Mouse (Mus musculus) left cerebral cortex, postnatal 4 days (tissue): ENCODE results near the gene Plce1. TPM values are rescaled to one million over a fixed set of nuclear protein-coding genes. Genes with fewer than 3 reads are reported as not detected.

Source experiments
- DNase-seq: peaks from one replicate; pipeline ENCODE4 v3.0.0-alpha.2; 2022
- intact Hi-C: fragments of 180-260 bp; cut with DNase I; formaldehyde crosslinking; loops from one replicate; pipeline ENCODE4 v1.15.1; 2025
- total RNA-seq, 2 experiments: library from RNA; stranded (reverse); gene quantifications; 2 replicates each; pipeline ENCODE4 v1.2.3; 2021

Plce1 gene
- 1 to 10 TPM; 9.0 to 9.1 TPM for total RNA-seq

DNA sequence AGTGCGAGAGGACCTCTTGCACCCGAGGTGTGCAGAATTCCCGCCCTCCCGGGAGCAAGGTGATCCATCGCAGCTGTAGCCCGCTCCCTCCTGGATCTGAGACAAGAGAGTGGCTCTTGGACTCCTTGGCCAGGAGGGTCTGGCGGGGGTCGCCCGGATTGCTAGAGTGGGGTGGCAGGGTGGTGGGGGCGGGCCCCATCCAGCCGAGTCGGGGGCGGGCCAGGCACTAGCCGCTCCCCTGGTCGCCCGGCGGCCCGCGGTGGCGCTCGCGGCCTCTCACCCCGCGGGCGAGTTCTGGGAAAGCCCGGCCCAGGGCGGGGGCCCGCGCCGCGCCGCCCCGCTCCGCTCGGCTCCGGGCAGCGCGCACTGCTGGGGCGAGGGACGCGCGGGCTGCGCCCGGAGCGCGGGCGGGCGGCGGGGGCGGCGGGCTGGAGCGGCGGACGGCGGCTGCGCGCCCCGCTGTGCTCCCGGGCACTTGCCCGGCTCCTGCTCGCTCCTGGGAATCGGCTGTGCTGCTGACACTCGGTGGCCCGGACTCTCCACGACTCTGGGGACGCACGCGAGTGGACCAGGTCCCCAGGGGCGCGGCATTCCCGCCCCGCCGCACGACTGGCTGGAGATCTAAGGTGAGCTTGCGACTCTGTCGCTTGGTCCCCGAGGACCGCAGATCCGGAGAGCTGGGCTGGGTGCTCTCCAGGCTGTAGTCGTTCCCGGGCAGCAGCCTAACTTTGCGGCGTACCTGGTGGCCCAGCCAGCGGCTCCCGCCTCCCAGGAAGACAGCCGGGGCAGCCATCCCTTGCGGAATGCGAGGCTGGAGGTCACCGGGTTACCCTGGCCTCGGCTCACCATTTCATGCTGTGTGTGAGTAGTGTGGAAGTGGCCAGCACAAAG lies at the start of gene Plce1:
TSS of gene Plce1 (plus strand) at position 379 of the 891 bp plus-strand sequence.
- DNase-seq, result peak; percentile 36

DNA sequence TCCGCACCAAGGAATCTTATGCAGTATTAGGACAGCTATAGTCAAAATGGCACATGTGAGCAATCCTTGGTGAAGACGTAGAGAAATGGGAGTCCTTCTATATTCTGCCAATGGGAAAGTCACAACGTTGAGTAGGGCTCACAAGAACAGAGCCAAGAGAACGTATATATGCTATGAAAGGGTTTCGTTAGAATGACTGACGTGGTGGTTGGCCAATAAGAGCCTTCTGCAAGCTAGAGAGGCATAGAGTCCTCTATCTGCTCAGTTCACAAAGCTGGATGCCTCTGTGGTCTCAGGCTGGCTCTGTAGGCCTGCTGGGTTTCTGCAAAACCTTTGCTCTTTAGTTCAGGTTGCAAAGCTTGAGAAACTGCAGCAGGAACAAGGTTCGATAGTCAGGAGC lies 49.6 kb upstream of the Plce1 start:
- no peak for DNase-seq
- intact Hi-C loops, result no loop called here

More for the DNA sequence above, at the start of gene Plce1:
- intact Hi-C loops, result no loop called here

DNA sequence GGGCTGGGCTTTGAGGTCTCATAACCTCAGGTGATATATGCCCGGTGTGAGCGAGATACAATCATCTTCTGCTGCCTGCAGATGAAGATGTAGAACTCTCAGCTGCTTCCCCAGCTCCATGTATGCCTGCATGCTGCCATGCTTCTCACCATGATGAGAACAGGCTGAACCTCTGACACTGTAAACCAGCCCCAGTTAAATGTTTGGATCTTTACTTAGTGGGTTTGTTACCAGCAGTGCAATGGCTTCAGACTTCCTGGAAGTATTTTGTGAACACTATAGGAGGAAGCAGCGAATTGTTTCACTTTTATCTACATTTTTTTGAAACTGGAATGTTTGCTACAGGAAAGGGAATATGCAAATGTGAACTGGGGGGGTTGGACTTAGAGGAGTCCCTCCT lies 48.9 kb upstream of the Plce1 start:
- no peak for DNase-seq
- intact Hi-C loops, result no loop called here

DNA sequence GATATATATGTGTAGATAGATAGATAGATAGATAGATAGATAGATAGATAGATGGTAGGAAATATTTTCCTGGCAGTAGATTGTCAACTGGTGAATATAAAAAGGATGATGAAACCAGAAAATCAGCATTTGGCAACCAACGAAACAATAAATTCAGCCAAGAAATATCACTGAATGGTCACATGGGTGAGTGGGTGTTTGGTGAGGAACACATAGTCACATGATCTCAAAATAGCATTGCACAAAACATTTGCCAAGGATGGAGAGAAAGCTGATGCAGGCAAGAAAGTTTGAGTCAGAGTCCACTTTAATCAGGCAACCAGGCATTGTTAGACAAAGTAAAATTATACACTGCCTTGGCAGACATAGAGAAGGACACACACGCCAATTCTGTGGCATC lies 47.5 kb upstream of the Plce1 start:
- intact Hi-C loops, result no loop called here
- DNase-seq, result no peak

DNA sequence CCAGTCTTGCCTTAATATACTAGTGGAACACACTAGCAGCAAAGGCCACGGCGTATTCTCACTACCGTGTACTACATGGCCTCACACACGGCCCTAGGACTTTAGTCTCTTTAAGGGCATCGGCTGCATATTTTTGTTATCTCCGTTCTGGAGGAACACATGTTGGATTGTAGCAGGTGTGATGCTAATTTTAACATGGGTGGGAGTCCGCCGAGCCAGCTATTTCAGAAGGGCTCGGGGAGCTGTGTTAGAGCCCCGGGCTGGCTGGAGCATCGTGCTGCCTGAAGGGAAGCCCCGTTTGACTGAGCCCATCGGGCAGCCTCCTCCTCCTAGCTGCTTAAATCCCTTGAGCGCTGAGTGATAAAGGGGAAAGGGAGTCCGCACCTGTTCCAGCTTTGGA lies 45.7 kb upstream of the Plce1 start:
- intact Hi-C loops, result no loop called here
- DNase-seq, result no peak

DNA sequence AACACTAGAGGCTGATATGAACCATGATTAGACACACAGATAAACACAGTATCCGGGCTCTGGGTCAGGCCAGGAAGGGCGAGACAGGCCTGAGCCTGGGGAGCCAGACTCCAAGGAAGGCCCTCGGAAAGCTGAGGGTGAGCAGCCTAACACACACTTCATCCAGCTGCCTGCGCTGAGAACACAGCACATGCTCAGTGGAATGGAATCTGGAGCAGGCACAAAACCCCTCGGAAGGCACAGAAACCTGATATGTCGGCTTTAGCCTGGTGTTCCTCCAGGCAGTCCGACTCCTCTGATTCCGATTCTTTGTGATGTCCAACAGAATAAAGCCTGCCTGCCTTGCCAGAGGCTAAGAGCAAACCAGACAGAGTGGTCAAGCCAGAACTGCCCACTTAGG lies 39.0 kb upstream of the Plce1 start:
- intact Hi-C loops, result no loop called here
- no peak for DNase-seq

DNA sequence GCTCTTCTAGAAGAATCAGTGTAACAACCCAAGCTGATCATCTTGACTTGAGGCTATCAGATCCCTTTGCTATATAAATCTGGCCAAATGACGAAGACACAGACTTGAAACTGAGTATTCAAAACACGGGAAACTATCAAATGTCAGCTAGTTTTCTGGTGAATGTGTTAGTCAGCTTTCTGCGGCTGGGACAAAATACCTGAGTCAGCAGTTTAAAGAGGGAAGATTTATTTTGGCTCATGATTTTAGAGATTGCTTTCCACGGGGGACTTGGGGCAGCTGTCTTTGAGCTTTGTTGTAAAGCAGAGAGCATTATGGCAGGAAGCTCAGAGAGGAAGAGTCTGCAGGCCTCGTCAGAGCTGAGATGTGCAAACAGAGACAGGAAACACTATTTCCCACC lies 35.2 kb upstream of the Plce1 start:
- intact Hi-C loops, result no loop called here
- DNase-seq, result no peak

DNA sequence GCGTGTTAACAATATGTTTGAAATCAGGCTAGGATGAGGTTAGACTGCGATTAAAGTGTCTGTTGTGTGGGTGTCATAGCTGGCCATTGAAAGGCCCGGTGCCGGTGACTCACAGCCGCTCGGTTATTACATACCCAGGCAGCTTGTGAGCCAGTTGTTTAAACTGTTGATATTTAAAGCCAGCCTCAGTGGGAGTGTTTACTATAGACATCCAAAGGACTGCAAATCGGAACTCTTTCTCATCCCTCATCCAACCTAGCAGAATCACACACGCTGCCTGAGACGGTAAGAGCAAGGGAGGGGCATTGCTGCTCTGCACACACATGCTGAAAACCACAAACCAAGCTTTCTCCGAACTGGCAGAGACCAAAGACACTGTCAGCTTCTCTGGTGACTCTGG lies 25.7 kb upstream of the Plce1 start:
- no peak for DNase-seq

DNA sequence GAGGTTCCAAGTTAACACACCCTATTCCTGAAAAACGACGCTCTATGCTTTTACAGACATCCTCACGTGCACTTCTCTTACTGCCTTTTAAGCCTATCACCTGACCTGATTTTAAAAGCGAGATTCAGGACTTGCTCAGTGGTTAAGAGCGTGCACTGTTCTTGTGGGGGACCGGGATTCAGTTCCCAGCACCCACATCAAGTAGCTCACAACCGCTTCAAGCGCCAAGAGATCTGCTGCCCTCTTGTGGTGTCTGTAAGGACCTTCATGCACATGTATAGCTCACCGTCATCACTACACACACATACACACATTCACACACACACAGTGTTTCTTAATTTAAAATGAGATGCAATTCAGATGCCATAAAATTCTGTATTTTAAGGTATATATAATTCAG lies 21.9 kb upstream of the Plce1 start:
- no peak for DNase-seq
- intact Hi-C loops, result no loop called here

More for the DNA sequence above, 25.7 kb upstream of the Plce1 start:
- intact Hi-C loops, result no loop called here

DNA sequence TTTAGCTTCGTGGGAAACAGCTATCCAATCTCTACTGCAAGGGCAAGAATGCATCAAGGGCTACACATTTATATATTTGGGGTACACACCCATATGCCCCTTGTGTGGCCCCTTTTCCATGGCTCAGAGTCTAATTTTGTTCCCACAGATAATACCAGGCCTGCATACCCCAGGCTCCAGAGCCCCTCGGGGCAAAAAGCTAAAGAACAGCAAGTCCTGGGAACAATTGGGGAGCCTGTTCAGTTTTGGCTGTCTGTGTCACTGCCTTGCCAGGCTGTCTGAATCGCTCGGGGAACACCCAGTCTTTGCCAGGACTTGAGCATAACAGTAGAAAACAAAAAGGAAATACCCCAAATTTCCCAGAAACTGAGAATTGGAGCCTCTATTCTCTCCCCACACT lies 20.2 kb upstream of the Plce1 start:
- intact Hi-C loops, result no loop called here
- no peak for DNase-seq

DNA sequence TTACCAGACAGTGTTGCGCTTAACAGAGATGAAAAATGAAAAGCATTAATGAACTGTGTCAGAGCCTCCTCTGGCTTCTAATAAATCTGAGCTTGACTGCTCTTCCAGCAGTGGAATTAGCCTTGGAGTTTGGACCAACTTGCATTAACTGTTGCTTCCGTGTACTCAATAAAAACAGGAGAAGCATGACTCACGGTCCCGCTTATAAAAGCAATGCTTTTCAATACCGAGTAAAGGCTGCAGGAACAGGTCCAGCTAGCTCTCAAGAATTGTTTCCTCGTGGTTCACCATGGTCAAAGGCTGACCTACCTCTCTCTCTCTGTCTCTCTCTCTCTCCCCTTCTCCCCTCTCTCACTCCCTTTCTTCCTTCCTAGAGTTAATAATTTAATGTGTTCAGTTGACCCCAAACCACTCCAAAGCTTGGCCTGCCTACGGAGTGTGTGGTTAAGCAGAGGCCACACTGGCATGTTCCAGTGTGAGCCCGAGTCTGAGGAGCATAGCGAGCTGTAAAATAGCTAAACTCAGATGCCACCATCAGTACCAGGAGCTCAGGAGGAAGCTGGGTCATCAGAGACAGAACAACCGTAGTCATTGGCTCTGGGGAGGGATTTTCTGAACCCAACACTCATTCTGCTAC lies 10.5 kb upstream of the Plce1 start:
- intact Hi-C loops, result no loop called here
- no peak for DNase-seq

DNA sequence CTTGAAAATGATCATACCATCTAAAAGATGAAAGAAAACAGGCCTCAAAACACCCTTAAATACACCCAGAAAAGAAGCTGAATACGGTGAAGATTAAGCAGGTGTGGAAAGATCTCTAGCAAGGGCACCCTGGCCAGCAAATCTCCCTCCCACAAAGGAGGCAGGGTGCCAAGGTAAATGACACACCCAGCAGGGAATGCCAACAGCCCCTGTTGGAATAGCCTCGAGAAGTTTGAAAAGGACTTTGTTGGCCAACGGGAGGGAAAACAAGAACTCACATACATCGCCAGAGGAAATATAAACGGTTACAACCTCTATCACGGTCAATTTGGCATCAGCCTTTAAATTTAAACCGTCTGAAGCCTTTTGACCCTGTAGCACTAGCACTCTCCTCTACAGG lies 5.5 kb upstream of the Plce1 start:
- intact Hi-C loops, result no loop called here

DNA sequence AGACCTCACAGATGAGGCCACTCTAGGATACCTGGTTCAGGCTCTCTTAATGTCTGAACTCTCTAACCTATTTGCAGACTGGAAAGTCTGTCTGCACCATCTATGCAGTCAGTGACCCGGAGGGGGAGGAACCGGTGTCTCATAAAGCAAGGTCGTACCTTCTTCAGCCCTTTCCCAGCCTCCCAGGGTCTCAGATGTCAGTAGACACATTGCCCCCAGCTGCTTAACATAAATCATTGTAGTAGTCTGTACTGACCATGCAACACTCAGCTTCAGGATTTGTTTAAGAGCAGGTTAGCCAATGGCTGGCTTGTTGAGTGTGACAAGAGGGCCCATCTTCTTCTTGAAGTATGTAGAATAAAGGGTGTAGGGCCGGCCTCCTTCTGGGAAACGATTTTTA lies 2.6 kb upstream of the Plce1 start:
- intact Hi-C loops, result no loop called here
- no peak for DNase-seq

More for the DNA sequence above, 5.5 kb upstream of the Plce1 start:
- DNase-seq, result no peak

DNA sequence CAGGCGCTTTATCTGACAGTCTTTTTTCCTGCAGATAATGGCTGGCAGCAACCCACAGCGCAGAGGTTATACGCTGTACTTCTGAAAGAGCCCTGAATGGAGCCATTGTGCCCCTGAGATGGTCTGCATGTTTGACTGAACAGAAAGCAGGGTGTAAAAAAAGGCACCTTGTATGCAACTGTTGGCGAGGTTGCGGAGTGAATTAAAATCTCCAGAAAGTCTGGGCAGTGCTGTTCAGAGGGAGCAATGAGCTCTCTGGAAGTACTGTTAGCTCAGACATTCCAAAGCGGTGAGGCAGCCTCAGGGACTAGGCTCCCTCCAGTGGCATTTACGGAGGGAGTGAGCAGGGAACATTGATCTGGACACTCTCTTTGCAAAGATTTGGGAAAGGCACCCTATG lies 2.0 kb upstream of the Plce1 start:
- no peak for DNase-seq

DNA sequence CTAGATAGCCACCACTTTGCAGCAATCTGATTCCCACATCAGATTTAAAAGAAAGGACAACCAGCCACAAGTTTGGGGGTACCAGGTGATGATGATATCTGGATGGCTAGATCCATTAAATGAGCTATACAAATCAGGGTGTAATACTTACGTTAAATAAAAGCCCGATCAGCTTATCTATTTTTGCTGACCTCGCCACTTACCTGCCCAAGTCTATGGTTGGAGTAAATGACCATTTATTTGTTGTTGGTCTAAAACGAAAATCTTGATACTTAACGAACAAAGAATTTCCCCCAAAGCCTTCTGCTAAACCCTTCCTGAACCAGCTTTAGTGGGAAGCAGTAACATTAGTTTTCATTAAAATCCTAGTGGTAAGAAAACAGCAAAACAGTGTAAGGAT lies 1.4 kb upstream of the Plce1 start:
- DNase-seq, result no peak
- intact Hi-C loops, result no loop called here

More for the DNA sequence above, 2.0 kb upstream of the Plce1 start:
- intact Hi-C loops, result no loop called here

DNA sequence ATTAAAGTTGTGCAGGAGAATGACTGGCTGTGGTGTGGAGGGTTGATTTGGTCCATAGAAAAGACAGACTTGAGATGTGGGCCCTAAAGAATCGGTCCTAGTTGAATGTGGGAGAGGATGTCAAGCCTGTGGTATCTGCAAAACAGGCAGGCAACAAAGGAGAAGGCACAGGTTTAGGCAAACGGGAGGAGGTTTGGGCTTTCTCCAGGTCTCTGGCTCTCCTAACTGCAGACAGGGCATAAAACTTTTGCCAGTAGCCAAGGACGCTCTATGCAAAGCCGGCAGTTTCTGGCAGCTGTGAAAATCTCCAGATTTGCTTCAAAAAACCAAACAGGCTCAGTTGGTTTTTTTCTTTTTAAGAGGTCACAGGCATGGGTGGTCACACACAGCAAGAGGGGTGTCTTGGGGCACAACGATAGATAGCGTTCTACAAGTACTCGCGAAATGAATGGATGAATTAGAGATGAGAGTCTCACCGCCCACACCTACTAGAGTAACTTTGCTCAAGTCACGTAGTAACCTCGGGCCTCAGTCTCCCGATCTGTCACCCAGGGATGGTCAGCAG lies 671 bp upstream of the Plce1 start:
- no peak for DNase-seq
- intact Hi-C loops, result no loop called here

DNA sequence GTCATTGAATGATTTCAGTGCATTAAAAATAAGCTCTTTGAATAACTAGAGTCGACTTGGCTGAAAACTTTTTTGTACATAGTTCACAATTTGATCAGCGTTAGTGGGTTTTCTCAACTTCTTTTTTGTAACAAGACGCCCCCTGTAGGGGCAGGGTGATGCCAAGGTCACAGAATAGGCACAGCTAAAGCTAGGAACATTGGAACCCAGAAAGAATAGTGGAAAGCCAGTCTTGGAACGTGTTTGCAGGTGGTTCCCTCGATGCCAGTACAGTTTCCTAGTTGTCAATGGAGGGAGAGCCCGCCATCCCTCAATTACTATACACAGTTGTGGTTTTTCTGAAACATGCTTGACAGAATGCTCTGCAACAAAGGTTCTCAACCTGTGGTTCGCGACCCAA lies 997 bp downstream of the Plce1 start:
- intact Hi-C loops, result no loop called here
- no peak for DNase-seq

DNA sequence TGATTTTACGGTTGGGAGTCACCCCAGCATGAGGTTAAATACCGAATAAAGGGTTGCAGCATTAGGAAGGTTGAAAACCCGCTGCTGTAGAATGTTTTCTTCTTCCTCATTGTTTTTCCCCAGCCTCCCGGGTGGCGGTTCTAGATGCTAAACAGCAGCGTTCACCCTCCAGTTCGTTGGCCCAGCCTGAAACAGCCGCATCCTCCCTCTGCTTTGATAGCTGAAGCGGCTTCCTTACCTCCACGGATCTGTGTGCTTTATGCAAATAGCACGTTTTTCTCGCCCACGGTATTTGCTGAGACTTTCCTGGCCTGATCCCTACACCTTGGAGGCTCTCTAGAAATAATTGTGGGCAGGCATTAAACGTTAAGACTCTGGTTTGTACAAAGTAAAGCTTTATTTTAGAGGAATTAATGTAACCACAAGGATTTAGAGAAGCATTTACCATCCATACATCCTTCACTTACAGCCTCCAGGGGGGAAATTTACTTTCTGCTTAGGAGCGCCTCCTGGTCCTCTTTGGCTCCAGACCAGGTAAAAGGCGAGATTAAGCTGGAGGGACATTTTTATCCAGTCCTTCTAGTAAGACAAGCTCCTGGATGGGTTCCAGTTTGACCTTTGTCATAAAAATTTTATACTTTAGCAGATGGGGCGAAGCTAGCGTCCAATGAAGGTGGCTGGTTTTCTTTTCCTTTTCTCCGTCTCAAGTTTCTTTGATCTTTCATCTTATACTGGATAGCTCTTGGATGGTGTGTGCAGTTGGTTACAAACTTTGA lies 1.7 kb downstream of the Plce1 start:
- DNase-seq, result no peak
- intact Hi-C loops, result no loop called here

DNA sequence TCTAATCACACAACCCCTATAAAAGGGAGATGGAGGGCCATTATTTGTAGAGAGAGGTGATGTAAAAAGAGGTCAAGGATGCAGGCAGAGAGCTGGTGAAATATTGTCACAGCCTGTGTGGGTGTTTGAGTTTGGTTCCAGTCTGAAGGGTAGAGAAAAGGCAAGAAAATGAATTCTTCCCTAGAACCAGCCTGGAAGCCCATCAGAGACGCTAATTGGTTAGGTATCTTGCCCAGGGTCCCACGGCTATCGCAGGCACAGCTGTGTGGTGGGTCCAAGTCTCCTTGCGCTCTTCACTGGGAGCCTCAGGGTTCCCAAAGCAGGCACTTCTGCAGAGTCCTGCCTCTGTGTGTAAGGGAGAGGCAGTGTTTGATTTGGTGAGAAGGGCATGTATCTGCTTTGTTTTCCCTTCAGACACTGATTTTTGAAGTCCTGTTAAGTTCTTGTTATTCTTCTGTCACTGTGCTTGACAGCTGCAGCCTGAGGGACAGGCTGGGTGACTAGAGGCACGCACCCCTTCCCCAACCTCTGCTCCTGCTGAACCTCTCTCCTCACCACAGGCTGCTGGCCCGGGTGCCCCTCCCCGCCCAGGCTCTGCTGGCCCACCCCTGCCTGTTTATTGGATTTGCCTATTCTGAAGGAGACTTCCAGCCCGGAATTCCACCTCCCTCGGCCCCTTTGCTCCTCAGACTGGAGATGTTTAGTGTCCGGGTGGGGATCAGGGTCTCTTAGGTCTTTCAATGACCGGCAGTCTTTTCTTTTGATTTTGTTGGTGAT lies 5.1 kb downstream of the Plce1 start:
- DNase-seq, result no peak
- intact Hi-C loops, result no loop called here

DNA sequence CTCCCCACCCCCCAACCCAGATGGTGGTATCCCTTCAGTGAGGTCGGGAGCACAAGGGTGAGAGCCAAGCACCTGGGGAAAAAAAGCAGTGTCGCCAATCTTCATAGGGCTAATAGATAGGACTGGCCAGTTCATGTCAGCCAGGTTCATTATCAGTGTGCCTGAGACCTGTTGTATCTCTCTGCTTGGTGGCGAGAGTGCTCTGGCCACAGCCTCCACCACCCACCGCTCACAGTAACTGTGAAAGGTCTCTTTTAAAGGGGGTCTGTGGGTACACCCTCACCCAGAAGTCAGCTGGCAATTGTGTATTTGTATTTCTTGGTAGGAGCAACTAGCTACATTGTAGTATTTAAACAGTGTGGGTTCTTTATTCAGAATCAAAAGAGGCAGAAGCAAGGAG lies 6.6 kb downstream of the Plce1 start:
- intact Hi-C loops, result no loop called here

More for the DNA sequence above, 6.6 kb downstream of the Plce1 start:
- DNase-seq, result no peak
